Mouse (Mus musculus) heart, postnatal 0 days (tissue): ENCODE measurements at regions not wholly inside any gene's neighbourhood (a gene's known extent, or its start where the extent isn't known, plus 50 kb on each side); places are given as distances from the start of the nearest gene placed in this dataset.

Source experiments
- CTCF ChIP-seq: IDR thresholded peaks from 2 replicates; pipeline ENCODE4 v1.5.1; 2016; ENCODE audit warnings: antibody characterized with exemption, control low read depth, low read depth
- EP300 ChIP-seq: IDR thresholded peaks from 2 replicates; pipeline ENCODE4 v1.6.1; 2016; ENCODE audit warnings: antibody characterized with exemption, low read depth

DNA sequence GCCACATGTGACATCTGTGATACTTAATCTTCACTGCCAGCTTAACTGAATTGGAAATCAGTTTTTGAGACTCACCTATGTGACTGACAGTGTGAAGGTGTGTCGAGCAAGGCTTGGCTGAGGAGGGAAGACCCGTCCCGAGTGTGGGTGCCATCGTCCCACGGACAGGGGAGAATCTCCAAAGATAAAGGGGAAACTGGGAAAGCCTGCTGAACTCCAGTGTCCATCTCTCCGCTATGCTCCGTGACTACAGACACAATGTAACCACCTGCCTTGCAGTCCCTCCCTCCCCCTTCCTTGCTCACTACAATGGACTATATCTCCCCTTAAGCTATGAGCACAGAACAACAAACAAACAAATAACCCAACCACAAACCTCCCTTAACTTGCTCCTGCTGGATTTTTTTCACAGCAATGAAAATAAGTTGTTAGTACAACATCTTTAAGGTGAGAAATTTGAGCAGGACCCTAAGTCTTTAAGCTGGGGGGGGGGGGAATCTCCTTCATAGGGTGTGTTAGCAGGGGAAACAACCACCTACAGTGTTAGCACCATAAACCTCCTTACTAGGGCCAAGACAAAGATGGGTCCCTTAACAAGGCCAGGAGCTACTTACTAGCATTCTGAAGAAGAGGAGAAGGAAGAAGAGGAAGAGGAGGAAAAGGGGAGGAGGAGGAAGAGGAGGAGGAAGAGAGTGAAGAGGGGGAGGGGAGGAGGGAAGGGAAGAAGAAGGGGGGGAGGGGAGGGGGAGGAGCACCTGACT, 144.0 kb upstream of the Nfe2l3 start:
- TF ChIP-seq EP300 (no peak), CTCF (no peak)
